Mouse (Mus musculus) lung, postnatal 10 days (tissue): ENCODE measurements around the gene Prr36.
A peak's percentile ranks its signal among the peaks of the same experiment; 100 is the strongest.

Experiments used
- DNase-seq: peaks from one replicate; pipeline ENCODE4 v3.0.0; 2021

Gene Prr36

DNA sequence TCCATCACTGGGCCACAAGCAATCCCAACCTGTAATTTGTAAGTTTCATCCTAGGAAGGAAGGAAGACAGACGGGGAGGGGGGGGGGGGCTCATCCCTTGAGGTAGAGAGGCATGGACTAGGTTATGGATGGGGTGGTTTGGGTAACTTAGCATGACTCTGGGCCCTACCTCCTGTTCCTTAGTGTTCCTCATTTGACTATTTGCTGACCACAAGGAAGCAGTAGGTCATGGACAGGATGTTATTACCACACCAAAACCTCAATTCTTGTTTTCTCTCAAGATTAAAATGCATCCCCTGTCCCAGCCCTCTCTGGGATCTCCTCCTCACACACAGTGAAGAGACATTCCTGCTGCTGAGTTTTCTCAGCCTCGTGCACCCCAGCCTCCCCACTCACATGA is 15.9 kb downstream of the Prr36 start:
- DNase-seq, result no peak

DNA sequence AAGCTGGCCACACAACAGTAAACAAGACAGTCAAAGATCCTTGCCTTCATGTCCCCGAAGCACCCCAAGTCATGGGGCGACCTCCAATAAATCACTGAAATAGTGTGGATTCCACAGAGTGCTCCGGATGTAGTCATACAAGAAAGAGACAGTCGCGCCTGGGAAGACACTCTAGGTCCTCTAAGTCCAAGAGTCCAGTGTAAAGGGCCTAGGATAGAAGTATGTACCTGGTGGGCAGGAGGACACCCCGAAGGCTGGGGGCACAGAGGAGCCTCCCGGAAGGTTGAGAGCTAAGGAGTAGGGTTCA is 23.7 kb downstream of the Prr36 start:
- no peak for DNase-seq

DNA sequence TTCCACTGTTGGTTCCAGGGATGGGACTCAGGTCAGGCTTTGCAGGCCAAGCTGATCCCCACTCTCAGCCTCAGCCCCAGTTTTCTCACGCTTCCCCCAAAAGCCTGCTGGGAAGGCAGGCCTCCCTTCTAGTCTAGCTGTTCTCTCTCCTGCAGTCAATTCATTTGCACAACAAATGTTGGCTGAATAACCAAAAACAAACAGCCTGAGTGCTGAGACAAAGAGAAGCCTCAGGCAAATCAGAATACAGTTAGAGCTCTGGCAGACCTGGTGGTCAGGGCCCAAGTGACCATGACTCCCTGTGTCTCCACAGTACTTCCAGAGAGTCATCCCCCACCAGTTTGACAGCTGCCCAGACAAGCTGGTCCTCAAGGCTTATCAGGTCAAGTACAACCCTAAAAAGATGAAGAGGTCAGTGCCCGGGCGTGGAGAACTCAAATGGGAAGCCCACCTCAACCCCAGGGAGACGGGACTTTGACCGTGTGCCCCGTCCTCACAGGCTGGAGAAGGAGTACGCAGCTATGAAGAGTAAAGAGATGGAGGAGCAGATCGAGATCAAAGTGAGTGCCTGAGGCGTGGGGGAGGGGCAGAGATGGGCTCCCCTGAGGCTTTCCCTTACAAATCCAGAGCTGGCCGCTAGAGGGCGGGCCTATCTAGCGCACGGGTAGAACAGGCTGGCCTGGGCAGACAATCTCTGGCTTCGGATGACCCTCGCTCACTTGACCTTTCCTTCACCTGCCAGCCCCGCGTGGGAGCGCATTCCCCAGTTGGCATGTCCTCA is 24.3 kb downstream of the Prr36 start:
- peak; percentile 92 for DNase-seq

DNA sequence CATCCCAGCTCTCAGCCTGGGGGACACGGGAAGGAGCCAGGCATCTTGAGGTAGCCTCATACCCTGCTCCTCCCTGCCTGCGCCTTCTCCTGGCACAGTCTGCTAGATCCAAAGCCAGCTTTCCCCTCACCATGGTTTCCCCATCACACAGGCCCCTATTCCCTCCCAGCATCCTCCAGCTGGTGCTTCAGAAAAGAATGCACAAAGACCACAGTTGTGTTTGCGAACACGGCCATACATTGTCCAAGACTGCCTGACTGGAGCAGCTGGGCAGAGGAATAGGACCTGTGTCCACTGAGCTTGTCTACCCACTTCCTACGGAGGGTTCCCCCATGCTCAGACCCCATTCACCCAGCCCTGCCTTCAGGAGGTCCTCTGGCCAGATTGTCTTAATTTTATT is 25.0 kb downstream of the Prr36 start:
- DNase-seq, result no peak

DNA sequence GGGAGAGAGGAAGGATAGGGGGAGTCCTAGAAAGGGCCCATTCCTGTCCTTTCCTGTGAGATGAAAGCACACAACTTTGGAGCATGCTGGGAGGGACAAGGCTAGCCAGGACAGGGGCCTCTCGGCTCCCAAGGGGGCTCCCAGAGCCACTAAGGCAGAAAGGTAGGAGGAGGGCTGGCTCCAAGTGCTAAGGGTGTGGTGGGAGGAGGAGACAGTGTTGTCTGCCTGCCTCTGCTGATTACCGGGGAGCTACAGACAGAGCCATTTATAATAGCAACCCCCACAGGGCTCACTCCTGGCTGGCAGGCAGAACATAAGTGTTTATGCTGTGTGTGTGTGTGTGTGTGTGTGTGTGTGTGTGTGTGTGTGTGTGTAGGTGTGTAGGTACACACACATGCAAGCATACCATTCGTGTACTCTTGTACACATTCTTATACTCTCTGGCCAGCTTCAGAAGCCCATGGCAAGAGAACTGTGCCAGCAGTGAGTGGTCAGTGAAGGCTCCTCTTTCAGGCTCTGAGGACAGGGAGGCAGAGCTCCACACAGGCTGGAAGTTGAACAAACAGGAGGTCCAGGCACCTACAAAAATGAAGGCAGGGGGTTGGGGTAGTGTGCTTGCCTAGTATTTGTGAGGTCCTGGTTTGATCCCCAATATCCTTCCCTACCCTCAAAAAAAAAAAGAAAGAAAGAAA is 28.1 kb downstream of the Prr36 start:
- no peak for DNase-seq

DNA sequence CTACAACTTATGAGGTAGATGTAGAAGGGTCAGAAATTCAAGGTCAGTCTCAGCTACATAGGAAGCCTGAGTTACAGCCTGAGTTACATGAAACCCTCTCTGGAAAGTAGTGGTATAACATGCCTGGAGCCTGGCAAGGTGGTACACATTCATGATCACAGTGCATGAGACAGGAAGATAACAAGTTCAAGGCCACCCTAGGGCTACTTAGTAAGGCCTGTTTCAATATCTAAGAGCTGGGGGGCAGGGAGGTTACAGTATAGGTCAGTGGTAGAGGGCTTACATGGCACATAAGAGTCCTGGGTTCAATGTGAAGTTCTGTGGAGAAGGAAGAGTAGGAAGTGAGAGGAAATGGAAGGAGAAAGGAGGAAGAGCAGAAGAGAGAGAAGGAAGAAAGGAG is 28.7 kb downstream of the Prr36 start:
- DNase-seq, result no peak

DNA sequence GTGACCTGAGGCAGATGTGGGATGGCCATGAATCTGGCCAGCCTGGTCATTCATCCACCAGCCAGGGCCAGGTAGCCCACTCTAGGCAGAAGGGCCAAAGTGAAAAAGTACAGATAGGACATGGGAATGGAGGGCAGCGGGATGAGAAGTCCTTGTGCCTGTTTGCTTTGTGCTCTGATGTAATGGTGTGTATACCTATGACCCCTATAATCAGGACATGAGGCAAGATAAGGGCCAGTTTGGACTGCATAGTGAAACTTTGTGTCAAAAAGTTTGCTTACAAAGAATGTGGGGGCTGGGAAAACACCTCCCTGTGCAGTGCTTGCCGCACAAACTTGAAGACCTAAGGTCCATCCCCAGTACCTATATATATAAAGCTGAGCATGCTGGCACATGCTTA is 31.1 kb downstream of the Prr36 start:
- DNase-seq, result no peak

DNA sequence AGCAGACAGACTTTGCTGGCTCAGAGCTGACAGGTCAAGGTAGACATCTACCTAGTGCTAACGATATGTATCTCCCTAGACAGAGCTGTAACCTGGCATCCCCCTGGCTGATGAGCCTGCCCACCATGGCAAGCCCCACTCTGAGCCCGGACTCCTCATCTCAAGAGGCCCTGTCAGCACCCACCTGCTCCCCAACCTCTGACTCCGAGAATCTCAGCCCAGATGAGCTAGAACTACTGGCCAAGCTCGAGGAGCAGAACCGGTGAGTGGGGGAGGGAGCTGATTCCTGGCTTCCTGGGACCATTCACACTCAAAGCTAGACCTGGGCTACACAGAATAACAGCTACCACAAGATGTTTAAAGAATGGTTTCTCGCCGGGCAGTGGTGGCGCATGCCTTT is 33.9 kb downstream of the Prr36 start:
- no peak for DNase-seq

DNA sequence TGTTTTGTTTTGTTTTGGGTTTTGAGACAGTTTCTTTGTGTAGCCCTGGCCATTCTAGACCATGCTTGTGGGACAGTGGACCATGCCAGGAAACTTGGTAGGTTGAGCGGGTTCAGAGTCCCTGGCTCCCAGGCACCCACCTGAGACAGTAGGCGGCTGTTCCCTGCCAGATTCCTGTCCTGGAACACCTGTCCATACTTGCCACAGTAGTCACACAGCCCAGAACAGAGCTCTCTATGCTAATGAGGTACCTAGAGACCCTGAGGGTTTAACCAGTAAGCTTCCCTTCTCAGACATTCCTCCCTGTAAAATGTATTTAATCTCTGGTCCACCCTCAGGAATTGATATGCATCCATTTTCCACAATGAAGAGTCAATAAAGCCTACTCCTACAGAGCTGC is 43.2 kb downstream of the Prr36 start:
- DNase-seq, result no peak

DNA sequence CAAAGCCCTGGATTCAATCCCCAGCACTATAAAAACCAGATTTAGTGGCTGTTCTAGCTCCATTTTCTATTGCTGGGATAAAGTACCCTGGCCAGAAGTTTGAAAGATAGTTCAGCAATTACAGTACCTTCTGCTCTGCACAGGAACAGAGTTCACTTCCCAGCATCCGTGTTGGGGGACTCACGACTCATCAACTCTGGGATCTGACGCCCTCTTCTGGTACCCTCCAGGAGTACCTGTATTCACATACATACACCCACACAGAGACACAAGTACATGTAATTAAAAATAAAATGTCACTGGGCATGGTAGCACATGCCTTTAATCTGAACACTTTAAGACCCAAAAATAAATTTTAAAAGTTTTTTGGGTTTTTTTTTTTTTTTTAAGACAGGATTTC is 44.8 kb downstream of the Prr36 start:
- no peak for DNase-seq

DNA sequence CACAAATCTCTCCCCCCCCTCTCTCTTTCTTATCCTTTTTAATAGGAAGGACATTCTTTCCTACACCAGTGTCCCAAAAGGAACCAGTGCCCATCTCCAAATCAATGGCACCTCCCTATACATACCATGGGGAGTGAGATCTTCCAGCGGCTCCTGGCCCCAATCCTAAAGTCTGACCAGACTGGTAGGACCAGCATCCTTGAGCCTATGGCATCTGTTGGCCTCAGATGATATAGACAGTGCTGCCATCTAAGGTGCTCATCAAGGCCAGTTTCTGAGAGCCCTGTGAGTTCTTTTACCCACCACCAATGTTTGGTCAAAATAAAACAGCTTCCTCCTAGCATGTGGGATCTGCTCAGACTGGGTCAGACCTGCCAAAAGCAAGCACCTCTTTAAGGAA is 49.3 kb downstream of the Prr36 start:
- no peak for DNase-seq

DNA sequence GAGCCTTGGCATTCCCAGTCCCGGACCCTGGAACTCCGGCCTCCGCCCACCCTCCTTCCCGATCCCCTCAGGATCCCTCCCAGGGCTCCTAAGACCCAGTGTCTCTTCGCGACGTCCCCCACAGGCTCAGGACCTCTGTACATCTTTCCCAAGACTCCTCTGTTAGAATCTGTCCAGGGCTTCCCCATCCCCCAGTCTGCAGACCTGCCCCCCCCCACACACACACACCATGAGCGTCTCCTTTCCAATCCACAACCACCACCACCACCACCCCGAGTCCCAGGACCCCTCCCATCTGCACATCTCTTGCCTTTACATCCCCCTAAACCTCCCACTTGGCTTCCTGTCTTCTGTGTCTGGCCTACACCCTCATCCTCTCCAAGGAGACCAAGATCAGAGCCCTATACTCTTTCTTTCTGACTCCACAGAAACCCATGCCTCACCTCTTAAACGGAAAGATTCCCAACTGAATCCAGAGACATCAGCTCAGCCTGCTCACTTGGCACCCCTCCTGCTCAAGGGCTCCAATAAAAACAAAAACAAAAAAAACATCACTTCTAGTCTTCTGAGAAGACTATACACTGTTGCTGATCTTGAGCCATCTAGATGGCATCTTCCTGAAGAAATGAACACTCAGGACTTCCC is 50.3 kb downstream of the Prr36 start:
- DNase-seq, result no peak

DNA sequence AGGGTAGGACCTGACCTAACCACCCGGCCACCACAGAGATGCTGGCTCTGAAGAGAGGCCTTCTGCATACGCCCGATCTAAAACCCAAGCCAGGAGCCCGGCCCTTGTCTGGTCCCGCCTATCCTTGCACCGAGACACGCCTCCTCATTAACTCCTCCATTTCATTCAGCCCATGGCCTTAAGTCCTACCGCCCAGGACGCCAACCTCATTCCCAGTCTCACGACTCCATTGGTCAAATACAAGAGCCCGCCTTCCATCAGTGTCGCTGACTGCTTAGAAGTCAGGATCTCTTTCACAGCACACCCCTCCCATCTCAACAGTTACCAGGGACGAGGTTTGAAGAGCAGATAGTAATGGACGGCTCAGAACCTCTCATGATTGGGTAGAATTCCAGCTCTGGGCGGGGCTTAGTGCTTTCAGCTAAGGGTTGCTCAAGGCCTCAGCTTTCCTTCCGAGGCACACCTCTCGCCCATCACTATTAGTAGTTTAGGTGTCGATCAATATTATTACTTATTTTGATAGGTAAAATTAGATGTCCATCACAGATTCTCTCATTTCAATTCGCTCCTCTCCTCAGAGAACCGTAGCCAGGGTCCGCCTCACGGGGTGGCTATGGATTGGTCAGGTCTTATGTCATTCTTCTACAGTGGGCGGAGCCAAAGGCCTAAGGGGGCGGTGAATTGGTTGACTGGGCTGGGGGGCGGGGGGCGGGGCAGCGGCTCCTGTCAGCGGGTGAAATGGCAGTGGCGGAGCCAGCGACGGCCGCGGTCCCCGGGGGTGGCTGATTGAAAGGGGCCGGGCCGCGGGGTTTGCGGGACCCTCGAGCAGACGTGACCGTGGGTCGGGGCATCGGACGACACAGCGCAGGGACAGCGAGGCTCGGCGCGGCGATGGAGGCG is 51.2 kb downstream of the Prr36 start, which contains the start of gene Evi5l:
Gene Evi5l (plus strand): TSS at position 716 of the 900 bp plus-strand sequence.
- peak; percentile 100 for DNase-seq

DNA sequence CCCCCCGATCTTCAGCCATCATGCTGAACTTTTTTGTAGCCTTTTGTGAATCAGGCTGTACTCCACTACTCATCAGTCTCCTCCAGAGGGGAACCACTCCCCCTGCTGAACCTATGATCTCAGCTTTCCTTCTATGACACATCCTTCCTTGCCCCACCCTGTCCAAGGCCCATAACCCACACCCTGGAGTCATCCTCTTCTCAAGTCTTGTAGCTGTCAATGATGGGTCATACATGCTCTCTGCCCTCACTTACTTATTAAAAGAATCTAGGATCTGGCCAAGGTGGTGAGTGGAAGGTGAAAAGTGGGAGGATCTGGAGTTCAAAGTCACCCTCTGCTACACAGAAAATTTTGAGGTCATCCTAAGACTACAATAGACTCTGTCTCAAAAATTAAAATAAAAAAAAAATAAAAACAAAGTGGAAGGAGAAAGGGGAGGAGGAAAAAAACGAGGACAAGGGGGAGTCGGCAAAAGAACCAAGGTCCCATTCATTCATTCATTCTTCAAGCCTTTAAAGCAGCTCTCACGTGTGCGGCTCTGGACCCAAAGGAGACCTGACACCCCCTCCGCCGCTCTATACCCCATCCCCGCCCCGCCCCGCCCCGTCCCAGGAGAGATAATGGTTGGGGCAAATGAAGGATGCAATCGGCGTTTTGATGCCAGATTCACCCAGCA is 51.9 kb downstream of the Prr36 start:
- peak; percentile 9 for DNase-seq

DNA sequence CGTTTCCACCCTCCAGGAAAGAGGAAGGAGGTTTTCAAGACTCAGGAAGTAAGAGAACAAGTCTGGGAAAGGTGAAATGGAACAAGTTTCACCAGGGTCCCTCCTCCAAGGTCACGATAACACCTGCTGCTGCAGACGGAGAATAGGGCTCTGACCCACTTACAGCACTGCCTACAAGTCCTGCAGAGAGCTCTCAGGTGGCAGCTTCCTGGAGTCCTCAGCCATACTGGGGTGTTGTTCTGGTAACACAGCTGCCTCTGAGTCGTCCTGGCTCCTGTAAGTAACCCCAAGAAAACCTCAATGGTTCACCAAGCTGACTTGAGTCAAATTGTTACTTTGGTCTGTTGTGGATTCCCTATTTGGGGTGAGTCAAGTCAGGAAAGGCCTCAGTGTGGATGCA is 54.5 kb downstream of the Prr36 start:
- DNase-seq, result no peak
